Mouse (Mus musculus) retina, postnatal 7 days (tissue): ENCODE measurements at regions not wholly inside any gene's neighbourhood (a gene's known extent, or its start where the extent isn't known, plus 50 kb on each side); places are given as distances from the start of the nearest gene placed in this dataset.

ENCODE experiments used
- DNase-seq: peaks from one replicate; pipeline ENCODE4 v3.0.0-alpha.2; 2012; ENCODE audit warnings: low read depth, low spot score

DNA sequence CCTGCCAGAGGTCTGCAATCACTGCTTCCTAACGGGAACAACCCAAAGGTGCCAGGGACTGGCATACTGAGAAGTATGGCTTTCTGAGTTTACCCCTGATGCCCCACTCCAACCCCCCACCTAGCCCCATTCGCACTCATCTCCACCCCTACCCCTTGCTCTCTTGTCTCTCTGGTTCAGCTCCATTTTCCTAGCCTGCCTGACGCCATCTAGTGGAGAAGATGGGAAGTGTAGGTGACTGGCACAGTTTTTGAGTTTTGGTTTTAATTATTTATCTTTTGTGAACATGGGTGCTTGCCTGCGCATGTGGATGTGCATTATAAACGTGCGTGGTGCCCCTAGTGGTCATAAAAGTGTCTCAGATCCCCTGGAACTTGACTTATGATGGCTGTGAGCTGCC is 352.3 kb upstream of the Hs6st1 start:
- no peak for DNase-seq

DNA sequence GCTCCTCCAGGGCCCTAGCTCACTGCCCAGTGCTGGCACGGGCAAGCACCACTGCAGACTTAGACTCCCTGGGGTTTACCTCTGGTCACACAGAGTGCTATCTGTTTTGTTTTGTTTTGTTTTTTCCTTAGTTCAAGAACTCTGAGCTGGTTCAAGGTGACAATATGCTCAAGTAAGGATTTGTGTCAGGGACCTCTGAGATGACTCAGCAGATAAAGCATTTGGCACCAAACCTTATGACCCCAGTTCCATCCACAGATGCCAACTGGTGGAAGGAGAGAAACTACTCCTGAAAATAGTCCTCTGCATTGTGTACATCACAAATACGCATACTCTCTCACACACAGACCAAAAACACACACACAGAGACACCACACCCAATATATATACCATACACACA is 351.0 kb upstream of the Hs6st1 start:
- no peak for DNase-seq

- DNase-seq: no peak
Measured at GRCm38 (mm10) chr1:35717659-35718058, 350.5 kb upstream of the Hs6st1 start.

- no peak for DNase-seq
Measured at GRCm38 (mm10) chr1:35720063-35720462, 348.1 kb upstream of the Hs6st1 start.

DNA sequence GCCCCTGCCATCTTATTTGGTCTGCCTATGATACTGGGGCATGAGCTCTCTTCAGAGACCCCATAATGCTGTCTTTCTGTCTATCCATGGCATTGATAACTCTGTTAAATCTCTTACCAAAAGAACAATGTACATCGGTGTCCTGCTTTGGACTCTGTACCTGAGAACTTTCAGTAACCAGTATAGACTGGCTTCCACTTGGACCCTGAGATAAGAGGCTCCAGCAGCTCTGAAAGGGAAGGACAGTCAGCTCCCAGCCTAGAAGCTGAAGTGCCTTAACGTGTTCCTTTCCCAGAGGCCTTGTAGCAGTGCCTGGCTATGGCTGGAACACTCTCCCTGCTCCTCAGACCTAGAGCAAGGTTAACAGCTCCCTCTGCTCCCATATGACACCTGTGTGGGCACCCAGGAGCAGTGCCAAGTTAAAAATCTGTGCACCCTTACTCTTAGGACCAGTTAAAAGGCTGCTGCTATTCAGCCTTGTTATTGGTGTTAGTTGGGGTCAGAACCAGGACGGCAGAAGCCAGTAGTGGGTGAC is 343.8 kb upstream of the Hs6st1 start:
- DNase-seq: no peak

- DNase-seq: peak; percentile 4
Measured at GRCm38 (mm10) chr1:35726596-35726995, 341.6 kb upstream of the Hs6st1 start.

DNA sequence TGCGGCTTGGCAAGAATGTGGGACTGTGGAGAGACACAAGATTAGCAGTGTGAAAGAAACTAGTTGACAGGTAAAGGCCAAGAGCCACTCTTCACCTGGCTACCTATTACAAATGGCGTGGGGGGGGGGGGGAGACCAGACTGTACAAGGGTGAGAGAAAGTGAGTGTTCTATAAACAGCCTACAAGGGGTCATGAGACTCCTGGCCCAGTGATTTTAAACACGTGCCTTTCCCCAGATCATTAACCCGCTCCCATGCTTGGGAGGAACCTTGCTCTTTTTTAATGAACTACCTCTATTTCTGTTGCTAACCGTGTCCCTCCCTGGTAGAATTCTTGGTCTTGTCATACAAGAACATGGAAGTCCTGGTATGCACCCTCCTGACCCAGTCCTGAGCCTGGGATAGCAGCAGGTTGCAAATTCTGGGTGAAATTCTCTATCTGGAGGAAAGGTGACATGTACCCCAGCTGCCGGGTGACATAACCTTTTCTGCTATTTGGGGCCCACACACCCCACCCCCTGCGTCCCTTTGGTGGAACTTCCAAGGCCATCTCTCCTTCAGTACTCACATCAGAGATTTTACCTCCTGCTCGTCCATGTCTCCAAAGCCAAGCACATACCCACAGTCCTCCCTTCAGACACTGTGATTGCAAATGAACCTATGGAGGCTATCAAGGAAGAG is 340.8 kb upstream of the Hs6st1 start:
- DNase-seq: no peak

GRCm38 (mm10) chr1:35729785-35730295 is 338.4 kb upstream of the Hs6st1 start:
- DNase-seq: no peak

- no peak for DNase-seq
Measured at GRCm38 (mm10) chr1:35730309-35730708, 337.9 kb upstream of the Hs6st1 start.

GRCm38 (mm10) chr1:35736247-35736646 is 332.0 kb upstream of the Hs6st1 start:
- no peak for DNase-seq

GRCm38 (mm10) chr1:35749603-35750002 is 318.6 kb upstream of the Hs6st1 start:
- DNase-seq: no peak

- no peak for DNase-seq
Measured at GRCm38 (mm10) chr1:35750092-35750521, 318.1 kb upstream of the Hs6st1 start.

DNA sequence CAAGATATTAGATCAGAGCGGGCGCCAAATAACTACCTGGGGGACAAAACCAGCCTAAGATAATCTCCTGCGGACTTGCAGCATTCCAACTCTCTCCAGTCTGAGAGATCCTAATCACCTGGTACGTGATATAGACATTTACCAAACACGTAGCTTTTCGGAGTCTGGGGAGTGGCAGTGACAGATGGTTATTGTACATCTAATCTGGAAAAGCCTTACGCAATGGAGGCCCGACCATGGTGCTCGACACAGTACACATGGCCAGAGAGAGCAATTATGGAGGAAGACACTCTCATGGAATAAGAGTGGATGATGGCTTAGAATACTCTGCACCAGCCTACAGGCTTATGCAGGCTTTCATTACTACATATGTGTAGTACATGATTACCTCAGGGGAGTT is 315.6 kb upstream of the Hs6st1 start:
- DNase-seq: no peak

GRCm38 (mm10) chr1:35754170-35754569 is 314.0 kb upstream of the Hs6st1 start:
- no peak for DNase-seq

DNA sequence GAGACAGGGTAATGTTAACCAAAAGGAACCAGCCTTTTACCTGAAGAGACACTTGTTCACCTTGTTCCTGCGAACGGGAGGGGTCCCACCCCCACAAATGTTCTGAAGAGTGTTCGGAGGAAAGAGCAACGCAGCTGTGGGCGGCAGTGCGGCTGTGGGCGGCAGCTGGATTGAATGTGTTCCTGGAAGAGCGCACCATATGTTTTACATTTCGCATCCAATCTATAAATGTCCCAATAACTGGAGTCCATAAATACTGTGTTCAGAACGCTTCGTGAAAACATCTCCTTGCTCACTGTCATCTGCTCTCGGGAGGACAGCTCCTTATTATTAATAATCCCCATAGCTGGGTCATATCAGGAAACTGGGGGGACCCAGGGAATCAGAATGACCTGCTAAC is 309.2 kb upstream of the Hs6st1 start:
- DNase-seq: no peak

DNA sequence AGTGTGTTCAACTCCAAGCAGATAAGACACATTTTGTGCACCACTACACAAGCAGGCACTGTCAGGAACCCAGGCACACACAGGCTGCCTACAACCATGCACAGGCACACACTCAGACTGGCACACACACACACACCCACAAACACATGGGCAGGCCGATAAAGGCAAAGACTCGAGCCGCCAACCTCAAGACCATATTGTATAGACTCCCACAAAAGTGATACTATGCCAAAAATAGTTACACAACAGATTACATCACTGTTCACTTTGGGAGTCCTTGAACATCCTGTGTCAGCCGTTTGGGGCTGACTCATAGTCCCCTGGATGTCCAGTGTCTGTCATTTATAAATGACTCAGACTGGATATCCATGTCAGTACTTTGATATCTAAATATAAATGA is 308.6 kb upstream of the Hs6st1 start:
- no peak for DNase-seq

DNA sequence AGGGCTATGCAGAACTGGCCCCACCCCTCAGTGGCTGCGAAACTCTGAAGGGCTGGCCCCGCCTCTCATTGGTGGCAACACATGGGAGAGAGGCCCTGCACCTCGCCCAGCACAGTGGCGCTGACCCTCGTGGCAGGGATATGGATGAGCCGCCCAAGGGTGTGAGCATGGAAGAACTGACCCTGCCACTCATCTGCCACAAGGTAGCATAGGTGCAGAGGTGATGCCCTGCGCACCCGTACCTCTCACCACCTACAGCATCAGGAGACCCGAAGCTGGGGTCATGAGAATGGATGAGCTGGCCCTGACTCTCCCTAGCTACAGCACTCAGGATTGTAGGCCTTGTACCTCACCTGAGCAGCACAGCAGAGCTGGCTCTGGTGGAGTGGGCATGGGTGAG is 305.1 kb upstream of the Hs6st1 start:
- DNase-seq: no peak

- DNase-seq: no peak
Measured at GRCm38 (mm10) chr1:35763456-35763855, 304.7 kb upstream of the Hs6st1 start.

DNA sequence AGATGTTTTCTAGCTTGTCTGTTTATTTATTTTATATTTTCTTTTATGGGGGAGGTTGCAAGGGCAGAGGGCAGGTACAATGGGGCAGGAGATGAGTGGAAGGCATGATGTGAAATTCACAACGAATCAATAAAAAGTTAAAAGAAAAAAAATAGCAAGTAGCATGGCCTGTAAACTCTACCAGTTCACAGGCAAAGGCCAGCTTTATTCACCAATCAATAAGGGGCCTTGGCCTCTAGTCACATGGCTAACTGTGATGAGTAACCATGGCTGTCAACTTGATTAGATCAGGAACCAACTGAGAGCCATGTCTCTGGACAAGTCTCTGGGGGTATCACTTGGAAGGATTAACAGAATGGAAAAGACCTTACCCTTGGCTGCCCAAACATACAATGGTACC is 304.1 kb upstream of the Hs6st1 start:
- no peak for DNase-seq

- DNase-seq: no peak
Measured at GRCm38 (mm10) chr1:35765692-35766091, 302.5 kb upstream of the Hs6st1 start.

DNA sequence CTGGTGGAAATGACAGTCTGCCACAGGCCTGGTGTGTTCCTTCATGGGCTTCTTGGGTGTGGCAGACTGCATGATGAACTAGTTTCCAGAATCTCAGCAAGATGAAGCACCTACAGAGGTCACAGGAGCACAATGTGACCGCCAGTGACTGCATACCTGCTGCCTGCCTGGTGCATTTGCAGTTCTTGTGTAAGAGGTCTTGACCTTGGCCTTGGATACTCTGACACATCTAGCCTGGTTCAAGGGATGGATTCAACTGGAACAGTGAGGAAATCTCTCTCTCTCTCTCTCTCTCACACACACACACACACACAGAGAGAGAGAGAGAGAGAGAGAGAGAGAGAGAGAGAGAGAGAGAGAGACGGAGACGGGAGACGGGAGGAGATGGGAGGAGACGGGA is 301.9 kb upstream of the Hs6st1 start:
- DNase-seq: no peak

DNA sequence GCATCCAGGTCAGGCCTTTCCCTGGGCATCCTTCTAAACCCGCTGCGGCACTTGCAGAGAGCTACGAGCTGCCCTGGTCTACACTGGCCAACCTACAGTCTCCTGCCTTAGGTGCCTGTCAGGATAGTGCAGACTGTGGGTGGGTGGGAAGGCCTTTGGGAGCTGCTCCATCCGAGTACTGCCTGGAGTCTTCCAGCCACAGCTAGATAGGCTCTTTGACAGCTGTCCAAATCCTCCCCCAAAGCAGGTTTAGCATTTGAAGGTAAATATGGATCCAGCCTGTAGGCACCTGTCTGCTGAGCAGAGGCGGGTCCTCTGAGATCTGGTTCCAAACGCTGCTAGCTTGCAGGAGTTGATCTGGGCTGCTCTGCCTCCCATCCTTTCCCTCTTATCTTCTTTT is 295.6 kb upstream of the Hs6st1 start:
- DNase-seq: no peak

DNA sequence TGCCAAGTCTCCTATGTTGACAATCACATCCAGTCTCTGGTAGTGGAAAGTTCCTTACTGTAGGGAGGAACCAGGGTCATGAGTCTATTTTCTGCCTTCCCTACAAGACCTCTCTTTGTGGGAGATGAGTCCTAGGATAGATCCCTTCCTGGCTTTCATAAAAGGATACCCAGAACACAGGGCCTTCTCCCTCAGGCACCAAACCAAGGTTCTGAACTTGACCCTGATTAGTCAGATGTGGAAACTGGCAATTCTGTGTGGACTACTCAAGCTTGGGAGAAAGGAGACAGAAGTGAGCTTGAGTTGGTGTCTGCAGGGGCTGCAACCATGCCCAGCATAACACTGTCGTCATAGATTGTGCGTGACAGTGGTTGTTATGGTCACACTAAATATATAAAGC is 293.6 kb upstream of the Hs6st1 start:
- DNase-seq: no peak

GRCm38 (mm10) chr1:35782668-35783067 is 285.5 kb upstream of the Hs6st1 start:
- DNase-seq: no peak
